Mouse (Mus musculus): ENCODE results near the gene Inpp5a. TPM values are rescaled to one million over a fixed set of nuclear protein-coding genes. Genes with fewer than 3 reads are reported as not detected.
"Not testable (repeated sequence)": the region's sequence is repeated elsewhere in the genome, so short reads cannot be mapped to it uniquely, and the experiment has no call there.

Inpp5a gene
- polyA plus RNA-seq, 1 experiment from 2014 or later = 23.0 TPM

- Histone ChIP-seq H3K4me2 (ENCODE audit: low read depth, severe bottlenecking) (no peak overlapping the region), H3K4me3 (ENCODE audit: low read depth, low read length) (no peak overlapping the region), H3K27ac (replicated peaks; ENCODE audit: low read depth, low read length) (no peak overlapping the region), H3K4me1 (ENCODE audit: control insufficient read depth, insufficient read depth, low read length) (peaks cover 7% of the 10 kb centered on the region; the same call in 1 of the 2 replicates), H3K27me3 (ENCODE audit: control insufficient read depth, insufficient read depth, low read length) (no peaks in the 10 kb centered on the region), H3K9me3 (ENCODE audit: control insufficient read depth, low read length) (no peaks in the 10 kb centered on the region), H3K9ac (ENCODE audit: low read length) (no peak overlapping the region), H3K36me3 (ENCODE audit: control insufficient read depth, insufficient read depth, low read length) (no peaks in the 10 kb centered on the region)
- DNase-seq (ENCODE audit: low spot score) (no peak), ATAC-seq (ENCODE audit: insufficient number of reproducible peaks, low FRiP score, low TSS enrichment, low read depth) (no peak)
- 83% methylated on average over 3 of the region's 3 CpGs for WGBS
Observed at GRCm38 (mm10) chr7:139413400-139413799, 24.5 kb downstream of the Inpp5a start.

- no peak overlapping the region for H3K4me3 ChIP-seq (ENCODE audit: low read depth, low read length)
- H3K27ac ChIP-seq (replicated peaks; ENCODE audit: low read depth, low read length) = no peak overlapping the region
- ATAC-seq (ENCODE audit: insufficient number of reproducible peaks, low FRiP score, low TSS enrichment, low read depth) (no peak), DNase-seq (ENCODE audit: low spot score) (no peak)
- no peak overlapping the region for H3K4me2 ChIP-seq (ENCODE audit: low read depth, severe bottlenecking)
- no peak overlapping the region for H3K9ac ChIP-seq (ENCODE audit: low read length)
- H3K27me3 ChIP-seq (ENCODE audit: control insufficient read depth, insufficient read depth, low read length) = no peaks in the 10 kb centered on the region
- H3K36me3 ChIP-seq (ENCODE audit: control insufficient read depth, insufficient read depth, low read length) = no peaks in the 10 kb centered on the region
- no peaks in the 10 kb centered on the region for H3K9me3 ChIP-seq (ENCODE audit: control insufficient read depth, low read length)
- peaks cover 7% of the 10 kb centered on the region; the same call in 1 of the 2 replicates for H3K4me1 ChIP-seq (ENCODE audit: control insufficient read depth, insufficient read depth, low read length)
Observed at GRCm38 (mm10) chr7:139415616-139416225, 26.8 kb downstream of the Inpp5a start.

- Histone ChIP-seq H3K4me1 (ENCODE audit: control insufficient read depth, insufficient read depth, low read length) (peaks cover 7% of the 10 kb centered on the region; the same call in 1 of the 2 replicates), H3K9me3 (ENCODE audit: control insufficient read depth, low read length) (no peaks in the 10 kb centered on the region), H3K36me3 (ENCODE audit: control insufficient read depth, insufficient read depth, low read length) (no peaks in the 10 kb centered on the region), H3K4me2 (ENCODE audit: low read depth, severe bottlenecking) (no peak overlapping the region), H3K27ac (replicated peaks; ENCODE audit: low read depth, low read length) (no peak overlapping the region), H3K4me3 (ENCODE audit: low read depth, low read length) (no peak overlapping the region), H3K27me3 (ENCODE audit: control insufficient read depth, insufficient read depth, low read length) (no peaks in the 10 kb centered on the region), H3K9ac (ENCODE audit: low read length) (no peak overlapping the region)
- DNase-seq (ENCODE audit: low spot score) = no peak
- WGBS = 96% methylated on average over 1 of the region's 1 CpGs
- no peak for ATAC-seq (ENCODE audit: insufficient number of reproducible peaks, low FRiP score, low TSS enrichment, low read depth)
Observed at GRCm38 (mm10) chr7:139418371-139418770, 29.5 kb downstream of the Inpp5a start.

GRCm38 (mm10) chr7:139422827-139423226 lies 33.9 kb downstream of the Inpp5a start:
- no peak overlapping the region for H3K27ac ChIP-seq (replicated peaks; ENCODE audit: low read depth, low read length)
- H3K9ac ChIP-seq (ENCODE audit: low read length) = no peak overlapping the region
- no peak overlapping the region for H3K4me2 ChIP-seq (ENCODE audit: low read depth, severe bottlenecking)
- H3K27me3 ChIP-seq (ENCODE audit: control insufficient read depth, insufficient read depth, low read length) = no peaks in the 10 kb centered on the region
- 94% methylated on average over 6 of the region's 6 CpGs for WGBS
- H3K4me1 ChIP-seq (ENCODE audit: control insufficient read depth, insufficient read depth, low read length) = no peaks in the 10 kb centered on the region
- no peaks in the 10 kb centered on the region for H3K36me3 ChIP-seq (ENCODE audit: control insufficient read depth, insufficient read depth, low read length)
- ATAC-seq (ENCODE audit: insufficient number of reproducible peaks, low FRiP score, low TSS enrichment, low read depth) = no peak
- H3K9me3 ChIP-seq (ENCODE audit: control insufficient read depth, low read length) = no peaks in the 10 kb centered on the region
- H3K4me3 ChIP-seq (ENCODE audit: low read depth, low read length) = no peak overlapping the region
- DNase-seq (ENCODE audit: low spot score) = no peak

- Histone ChIP-seq H3K27ac (replicated peaks; ENCODE audit: low read depth, low read length) (no peak overlapping the region), H3K4me2 (ENCODE audit: low read depth, severe bottlenecking) (no peak overlapping the region), H3K36me3 (ENCODE audit: control insufficient read depth, insufficient read depth, low read length) (no peaks in the 10 kb centered on the region), H3K9me3 (ENCODE audit: control insufficient read depth, low read length) (no peaks in the 10 kb centered on the region), H3K27me3 (ENCODE audit: control insufficient read depth, insufficient read depth, low read length) (no peaks in the 10 kb centered on the region), H3K4me3 (ENCODE audit: low read depth, low read length) (no peak overlapping the region), H3K4me1 (ENCODE audit: control insufficient read depth, insufficient read depth, low read length) (no peaks in the 10 kb centered on the region), H3K9ac (ENCODE audit: low read length) (no peak overlapping the region)
- no peak for DNase-seq (ENCODE audit: low spot score)
- WGBS = 89% methylated on average over 5 of the region's 5 CpGs
- ATAC-seq (ENCODE audit: insufficient number of reproducible peaks, low FRiP score, low TSS enrichment, low read depth) = no peak
Observed at GRCm38 (mm10) chr7:139434095-139434830, 45.4 kb downstream of the Inpp5a start.

- H3K4me3 ChIP-seq (ENCODE audit: low read depth, low read length); H3K9me3 ChIP-seq (ENCODE audit: control insufficient read depth, low read length); H3K9ac ChIP-seq (ENCODE audit: low read length); ATAC-seq (ENCODE audit: insufficient number of reproducible peaks, low FRiP score, low TSS enrichment, low read depth); H3K27me3 ChIP-seq (ENCODE audit: control insufficient read depth, insufficient read depth, low read length); H3K27ac ChIP-seq (replicated peaks; ENCODE audit: low read depth, low read length); H3K4me1 ChIP-seq (ENCODE audit: control insufficient read depth, insufficient read depth, low read length); H3K4me2 ChIP-seq (ENCODE audit: low read depth, severe bottlenecking); DNase-seq (ENCODE audit: low spot score); H3K36me3 ChIP-seq (ENCODE audit: control insufficient read depth, insufficient read depth, low read length): not testable (repeated sequence)
- WGBS = 88% methylated on average over 2 of the region's 2 CpGs
Observed at GRCm38 (mm10) chr7:139434931-139435330, 46.0 kb downstream of the Inpp5a start.

- Histone ChIP-seq H3K36me3 (ENCODE audit: control insufficient read depth, insufficient read depth, low read length) (no peaks in the 10 kb centered on the region), H3K27me3 (ENCODE audit: control insufficient read depth, insufficient read depth, low read length) (no peaks in the 10 kb centered on the region), H3K4me2 (ENCODE audit: low read depth, severe bottlenecking) (no peak overlapping the region), H3K27ac (replicated peaks; ENCODE audit: low read depth, low read length) (no peak overlapping the region), H3K9ac (ENCODE audit: low read length) (no peak overlapping the region), H3K4me1 (ENCODE audit: control insufficient read depth, insufficient read depth, low read length) (no peaks in the 10 kb centered on the region), H3K4me3 (ENCODE audit: low read depth, low read length) (no peak overlapping the region), H3K9me3 (ENCODE audit: control insufficient read depth, low read length) (no peaks in the 10 kb centered on the region)
- ATAC-seq (ENCODE audit: insufficient number of reproducible peaks, low FRiP score, low TSS enrichment, low read depth) = no peak
- no peak for DNase-seq (ENCODE audit: low spot score)
Observed at GRCm38 (mm10) chr7:139435749-139436148, 46.8 kb downstream of the Inpp5a start.

- no peak overlapping the region for H3K9ac ChIP-seq (ENCODE audit: low read length)
- H3K4me1 ChIP-seq (ENCODE audit: control insufficient read depth, insufficient read depth, low read length) = no peaks in the 10 kb centered on the region; the same call in 1 of the 2 replicates
- H3K4me2 ChIP-seq (ENCODE audit: low read depth, severe bottlenecking) = no peak overlapping the region
- WGBS = 91% methylated on average over 7 of the region's 7 CpGs
- ATAC-seq (ENCODE audit: insufficient number of reproducible peaks, low FRiP score, low TSS enrichment, low read depth) = no peak
- no peak overlapping the region for H3K27ac ChIP-seq (replicated peaks; ENCODE audit: low read depth, low read length)
- H3K9me3 ChIP-seq (ENCODE audit: control insufficient read depth, low read length) = no peaks in the 10 kb centered on the region
- no peak for DNase-seq (ENCODE audit: low spot score)
- no peaks in the 10 kb centered on the region for H3K27me3 ChIP-seq (ENCODE audit: control insufficient read depth, insufficient read depth, low read length)
- H3K36me3 ChIP-seq (ENCODE audit: control insufficient read depth, insufficient read depth, low read length) = no peaks in the 10 kb centered on the region
- H3K4me3 ChIP-seq (ENCODE audit: low read depth, low read length) = no peak overlapping the region
Observed at GRCm38 (mm10) chr7:139436951-139437350, 48.0 kb downstream of the Inpp5a start.
